In genomic region chr16:3114473-3115335, GRCm38 (mm10) we compare ENCODE assay signal across 8 mouse cellular contexts.
DNase-seq lines count a peak whose midpoint lies in the region; ATAC-seq and TF ChIP-seq lines count a peak whose summit lies in the region.
"Not testable (repeated sequence)": the region's sequence is repeated elsewhere in the genome, so short reads cannot be mapped to it uniquely, and the experiment has no call there.

No protein-coding gene starts in this region.

- DNase-seq in CH12.LX (ENCODE audit: extremely low read depth): peak; percentile 31
- DNase-seq in cerebellum, adult 9-10 months: peak; percentile 6
- DNase-seq in frontal cortex, postnatal 36 days (ENCODE audit: low spot score in 2 of 2): peak; percentile 8 to 22
- DNase-seq in kidney, postnatal 4 days: peak; percentile 40 to 46
- peak; percentile 9 to 43 (median 19) for DNase-seq in liver, embryonic 14.5 days (ENCODE audit: low read depth in 3 of 3, low spot score in 3 of 3)
- peak; percentile 8 to 22 for DNase-seq in monocyte, adult 2 months (ENCODE audit: low read depth in 1 of 2, low spot score in 2 of 2)

- TF ChIP-seq POLR2A in CH12.LX (IDR thresholded peaks at IDR 0.05; ENCODE audit: low read depth, low read length): not testable (repeated sequence)

- not testable (repeated sequence) for H3K4me1 ChIP-seq in CH12.LX (ENCODE audit: control insufficient read depth in 1 of 2, insufficient read depth in 2 of 2); liver, embryonic 14.5 days (replicated peaks; ENCODE audit: control insufficient read depth in 2 of 2, insufficient read depth in 2 of 2, low read length in 1 of 2); stomach, embryonic 14.5 days (ENCODE audit: control insufficient read depth, insufficient read depth, low read length)

- H3K9me3 ChIP-seq in CH12.LX (replicated peaks; ENCODE audit: low read length); liver, embryonic 14.5 days (ENCODE audit: control insufficient read depth, low read length); stomach, embryonic 14.5 days (ENCODE audit: control insufficient read depth, low read depth, low read length): not testable (repeated sequence)

- H3K4me3 ChIP-seq in CH12.LX (replicated peaks in 1 of 3; ENCODE audit: low read depth in 2 of 3, low read length in 2 of 3, poor library complexity in 1 of 3); liver, embryonic 14.5 days (ENCODE audit: insufficient read depth in 1 of 2, low read depth in 2 of 2, low read length in 2 of 2); stomach, embryonic 14.5 days (ENCODE audit: low read depth, low read length): not testable (repeated sequence)

- TF ChIP-seq RAD21 in CH12.LX (IDR thresholded peaks at IDR 0.05; ENCODE audit: low read depth, low read length): not testable (repeated sequence)

- not testable (repeated sequence) for H3K36me3 ChIP-seq in CH12.LX (replicated peaks in 1 of 2; ENCODE audit: control insufficient read depth in 1 of 2, insufficient read depth in 1 of 2, low read length in 1 of 2); liver, embryonic 14.5 days (replicated peaks; ENCODE audit: control insufficient read depth, insufficient read depth, low read depth); stomach, embryonic 14.5 days (ENCODE audit: control insufficient read depth, insufficient read depth, low read length)

- H3K79me2 ChIP-seq in CH12.LX (replicated peaks; ENCODE audit: control insufficient read depth, extremely low read depth, insufficient read depth, poor library complexity, severe bottlenecking): not testable (repeated sequence)

- peak; percentile 92 to 98 for ATAC-seq in hematopoietic stem cell, adult 5-6 weeks (replicated peaks in 1 of 2; ENCODE audit: insufficient read depth in 1 of 2, low FRiP score in 2 of 2, low TSS enrichment in 1 of 2, low read depth in 1 of 2, poor library complexity in 2 of 2, severe bottlenecking in 2 of 2)
- peak; percentile 94 for ATAC-seq in liver, embryonic 14.5 days (ENCODE audit: insufficient read depth)
- peak; percentile 93 for ATAC-seq in stomach, embryonic 14.5 days (ENCODE audit: insufficient number of reproducible peaks, insufficient read depth, low FRiP score, low read depth)

- TF ChIP-seq CTCF in CH12.LX (conservative IDR thresholded peaks at IDR 0.05 in 1 of 2, IDR thresholded peaks at IDR 0.05 in 1 of 2; ENCODE audit: low read depth in 2 of 2, low read length in 2 of 2); liver, embryonic 14.5 days (IDR thresholded peaks at IDR 0.05; ENCODE audit: low read depth): not testable (repeated sequence)

- in situ Hi-C loops in CH12.LX (cut with MboI; ENCODE audit: low pct_ligation_motif_present, low pct_unique_long_range_greater_than_20kb, low sequenced_read_pairs): not testable (repeated sequence)

- WGBS in liver, embryonic 14.5 days (ENCODE audit: insufficient replicate concordance): 44% methylated on average over 2 of the region's 3 CpGs
- 62% methylated on average over 2 of the region's 3 CpGs for WGBS in stomach, embryonic 14.5 days

- not testable (repeated sequence) for H3K27ac ChIP-seq in CH12.LX (ENCODE audit: insufficient read depth, low read depth); liver, embryonic 14.5 days; stomach, embryonic 14.5 days (ENCODE audit: low read length)

- H3K27me3 ChIP-seq in CH12.LX (replicated peaks); liver, embryonic 14.5 days (ENCODE audit: control insufficient read depth, insufficient read depth, low read length); stomach, embryonic 14.5 days (ENCODE audit: control insufficient read depth, insufficient read depth, low read length): not testable (repeated sequence)

- H3K4me2 ChIP-seq in CH12.LX (ENCODE audit: insufficient read depth, low read depth, poor library complexity, severe bottlenecking); liver, embryonic 14.5 days (ENCODE audit: low read depth); stomach, embryonic 14.5 days (replicated peaks; ENCODE audit: low read depth, low read length): not testable (repeated sequence)

- dilution Hi-C loops in CH12.LX (cut with MboI; ENCODE audit: extremely low pct_ligation_motif_present, extremely low pct_unique_long_range_greater_than_20kb, low sequenced_read_pairs): not testable (repeated sequence)

- not testable (repeated sequence) for TF ChIP-seq EP300 in CH12.LX (IDR thresholded peaks at IDR 0.05; ENCODE audit: low read length); liver, embryonic 14.5 days (IDR thresholded peaks at IDR 0.05; ENCODE audit: low read depth)

- not testable (repeated sequence) for H3K9ac ChIP-seq in CH12.LX (ENCODE audit: insufficient read depth, low read depth); liver, embryonic 14.5 days (replicated peaks); stomach, embryonic 14.5 days (replicated peaks; ENCODE audit: low read depth, low read length)
